Mouse (Mus musculus): ENCODE results near the gene Nmur1. TPM values are rescaled to one million over a fixed set of nuclear protein-coding genes. Genes with fewer than 3 reads are reported as not detected.

The Nmur1 gene
- total RNA-seq, 2 experiments from 2014 or later: 0.48 to 0.62 TPM

DNA sequence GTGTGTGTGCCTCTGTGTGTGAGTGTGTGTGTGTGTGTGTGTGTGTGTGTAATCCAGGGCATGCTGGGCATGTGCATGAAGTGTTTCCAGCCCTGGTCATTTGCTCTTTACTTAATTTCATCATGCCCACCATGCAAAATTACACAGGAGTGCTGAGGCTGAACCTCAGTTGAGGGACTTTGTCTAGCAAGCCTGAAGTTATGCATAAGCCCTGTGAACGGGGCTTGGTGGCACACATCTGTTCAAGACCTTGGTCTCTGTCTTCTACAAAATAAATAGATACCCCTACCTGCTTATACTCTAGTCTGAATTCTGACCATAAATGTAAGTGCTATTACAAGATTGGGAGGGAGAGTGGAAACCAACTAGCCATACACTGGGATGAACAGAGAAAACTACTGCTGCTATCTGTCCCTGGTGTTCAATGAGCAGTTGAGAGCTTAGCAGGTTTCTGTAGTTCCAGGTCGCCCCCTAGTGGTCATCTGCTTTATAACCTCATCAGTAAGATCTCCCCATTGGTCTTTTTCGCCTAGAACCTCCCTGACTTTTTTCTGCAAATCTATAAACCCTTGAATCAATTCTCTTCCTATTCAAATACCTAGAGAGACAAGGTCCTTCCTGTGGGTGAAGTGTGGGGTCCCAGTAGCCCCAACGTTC, 86.7 kb downstream of the Nmur1 start:
- intact Hi-C loops (cut with DNase I): loop anchor here (5.0 kb wide), 2 partner anchors 122 to 162 kb away; no protein-coding TSS in a partner anchor
- peak; percentile 82 for DNase-seq

GRCm38 (mm10) chr1:86336330-86336729, 89.7 kb downstream of the Nmur1 start:
- no peak for DNase-seq
- intact Hi-C loops (cut with DNase I): loop anchor here (5.0 kb wide), 2 partner anchors 119 to 159 kb away; no protein-coding TSS in a partner anchor

Small RNAs within 50 kb of the gene (microRNA-seq; reads per million reads assigned to microRNA genes)
- gene mmu-mir-3535: 88.8 reads per million, percentile 49 among the genes with 10 or more reads in this experiment

Other genes with a start within 250 kb of the Nmur1 start
- gene B3gnt7, start 123.4 kb downstream of the Nmur1 start, total RNA-seq (2021): 10 to 100 TPM; 10.0 to 10.6 TPM
- 100 to 1,000 TPM; 232 to 249 TPM for gene Ncl, start 66.8 kb downstream of the Nmur1 start, total RNA-seq (2021)
- gene Tex44, start 101 bp upstream of the Nmur1 start, total RNA-seq (2021): not detected
- gene Ptma, start 100.5 kb upstream of the Nmur1 start, total RNA-seq (2021): 1,000 to 10,000 TPM; 1,018 to 1,064 TPM
- gene Pde6d, start 156.4 kb upstream of the Nmur1 start, total RNA-seq (2021): 10 to 100 TPM; 74.4 to 74.5 TPM
- gene Cops7b, start 156.7 kb upstream of the Nmur1 start, total RNA-seq (2021): 10 to 100 TPM; 34.2 to 36.5 TPM
- 1 to 10 TPM; 7.3 to 7.6 TPM for gene Nppc, start 244.3 kb upstream of the Nmur1 start, total RNA-seq (2021)